Mouse (Mus musculus) neural tube, embryonic 12.5 days (tissue): ENCODE results near the gene Txndc16. TPM values are rescaled to one million over a fixed set of nuclear protein-coding genes. Genes with fewer than 3 reads are reported as not detected.

Source experiments
- ATAC-seq: fragments of 200-750 bp; cut with Nextera tagmentation; 2 replicates; pipeline ENCODE4 v1.8.0; 2017; ENCODE audit warnings: low read depth, mild to moderate bottlenecking, moderate TSS enrichment, moderate library complexity; ENCODE audit not compliant: low FRiP score
- H3K27ac ChIP-seq: fragments of 300-500 bp; sonication (generic); 2 replicates; pipeline ENCODE4 v1.5.1; 2016
- H3K27me3 ChIP-seq: fragments of 300-500 bp; sonication (generic); replicated peaks from 2 replicates; pipeline ENCODE4 v1.6.1; 2016; ENCODE audit warnings: mild to moderate bottlenecking
- H3K36me3 ChIP-seq: fragments of 300-500 bp; sonication (generic); 2 replicates; pipeline ENCODE4 v1.6.1; 2016; ENCODE audit warnings: mild to moderate bottlenecking
- H3K4me1 ChIP-seq: fragments of 300-500 bp; sonication (generic); 2 replicates; pipeline ENCODE4 v1.6.1; 2016
- H3K4me2 ChIP-seq: fragments of 300-500 bp; sonication (generic); replicated peaks from 2 replicates; pipeline ENCODE4 v1.6.1; 2016; ENCODE audit warnings: mild to moderate bottlenecking
- H3K4me3 ChIP-seq: fragments of 300-500 bp; sonication (generic); 2 replicates; pipeline ENCODE4 v1.5.1; 2016
- H3K9ac ChIP-seq: fragments of 300-500 bp; sonication (generic); 2 replicates; pipeline ENCODE4 v1.6.1; 2016; ENCODE audit warnings: mild to moderate bottlenecking
- H3K9me3 ChIP-seq: fragments of 300-500 bp; sonication (generic); 2 replicates; pipeline ENCODE4 v1.6.1; 2016; ENCODE audit warnings: mild to moderate bottlenecking
- WGBS: fragments of 180-500 bp; shearing (Covaris S2); methylation state at CpG from one replicate; pipeline ENCODE4 v1.1.7; 2016; 5-methylcytosine and 5-hydroxymethylcytosine counted together
- polyA plus RNA-seq: library from polyadenylated mRNA; unstranded; fragments of >200 nt; fragmentation: Nextera tagmentation; extraction: Ambion mirVana; gene quantifications from 2 replicates; pipeline ENCODE4 v1.2.1, GENCODE M21; 2016

Txndc16 gene
- 25.0 and 26.8 TPM in 2 replicates for polyA plus RNA-seq

GRCm38 (mm10) chr14:45220090-45220956 lies at the start of gene Txndc16:
Gene Txndc16 (minus strand): TSS chr14:45220328.
- peak; percentile 64 for ATAC-seq
- H3K4me2 ChIP-seq, result peak within 1 kb of the TSS; percentile 78
- H3K9ac ChIP-seq, result peak within 1 kb of the TSS; percentile 96
- H3K27me3 ChIP-seq, result no peaks in the 10 kb centered on the region
- WGBS, result under 1% methylated on average over 59 of the region's 59 CpGs
- no peaks in the 10 kb centered on the region for H3K9me3 ChIP-seq
- H3K36me3 ChIP-seq, result no peaks in the 10 kb centered on the region
- H3K27ac ChIP-seq, result peak within 1 kb of the TSS; percentile 97
- H3K4me1 ChIP-seq, result peaks cover 6% of the 10 kb centered on the region
- peak within 1 kb of the TSS; percentile 86 for H3K4me3 ChIP-seq

- 89% methylated on average over 3 of the region's 3 CpGs for WGBS
- no peak for ATAC-seq
- Histone ChIP-seq H3K4me1 (no peaks in the 10 kb centered on the region), H3K9ac (no peak overlapping the region), H3K27me3 (no peaks in the 10 kb centered on the region), H3K4me3 (no peak overlapping the region), H3K36me3 (peaks cover 9% of the 10 kb centered on the region), H3K27ac (no peak overlapping the region), H3K4me2 (no peak overlapping the region), H3K9me3 (no peaks in the 10 kb centered on the region)
These were observed 43.9 kb upstream of the Txndc16 start for GRCm38 (mm10) chr14:45263831-45264592.

- no peak overlapping the region for H3K4me3 ChIP-seq
- H3K4me2 ChIP-seq, result no peak overlapping the region
- no peak overlapping the region for H3K27ac ChIP-seq
- no peaks in the 10 kb centered on the region for H3K4me1 ChIP-seq
- H3K27me3 ChIP-seq, result no peaks in the 10 kb centered on the region
- no peaks in the 10 kb centered on the region for H3K9me3 ChIP-seq
- peaks cover 11% of the 10 kb centered on the region for H3K36me3 ChIP-seq
- H3K9ac ChIP-seq, result no peak overlapping the region
- 91% methylated on average over 4 of the region's 4 CpGs for WGBS
- no peak for ATAC-seq
These were observed 31.5 kb upstream of the Txndc16 start for GRCm38 (mm10) chr14:45251548-45252076.

- no peaks in the 10 kb centered on the region for H3K9me3 ChIP-seq
- no peak for ATAC-seq
- WGBS, result 57% methylated on average over 1 of the region's 1 CpGs
These were observed 21.5 kb upstream of the Txndc16 start for GRCm38 (mm10) chr14:45241613-45242012.

GRCm38 (mm10) chr14:45239042-45239441 lies 18.9 kb upstream of the Txndc16 start:
- Histone ChIP-seq H3K4me1 (no peaks in the 10 kb centered on the region), H3K9me3 (no peaks in the 10 kb centered on the region), H3K4me3 (no peak overlapping the region), H3K27ac (no peak overlapping the region), H3K4me2 (no peak overlapping the region), H3K9ac (no peak overlapping the region), H3K27me3 (no peaks in the 10 kb centered on the region), H3K36me3 (no peaks in the 10 kb centered on the region)
- ATAC-seq, result no peak
- WGBS, result 86% methylated on average over 2 of the region's 2 CpGs

More at GRCm38 (mm10) chr14:45241613-45242012, 21.5 kb upstream of the Txndc16 start:
- peaks cover 6% of the 10 kb centered on the region; the same call in 1 of the 2 replicates for H3K36me3 ChIP-seq
- H3K27me3 ChIP-seq, result no peaks in the 10 kb centered on the region
- no peaks in the 10 kb centered on the region for H3K4me1 ChIP-seq
- H3K4me2 ChIP-seq, result no peak overlapping the region
- no peak overlapping the region for H3K4me3 ChIP-seq
- no peak overlapping the region for H3K9ac ChIP-seq
- H3K27ac ChIP-seq, result no peak overlapping the region

GRCm38 (mm10) chr14:45220957-45221630 lies 966 bp upstream of the Txndc16 start:
- H3K9ac ChIP-seq, result peak overlapping the region; percentile 96
- ATAC-seq, result 0 out of 2 replicates have a peak, but pooled peaks have one; percentile 1
- H3K9me3 ChIP-seq, result no peaks in the 10 kb centered on the region
- H3K36me3 ChIP-seq, result no peaks in the 10 kb centered on the region
- H3K27me3 ChIP-seq, result no peaks in the 10 kb centered on the region
- peaks cover 6% of the 10 kb centered on the region for H3K4me1 ChIP-seq
- H3K27ac ChIP-seq, result peak overlapping the region; percentile 97; the same call in 1 of the 2 replicates
- H3K4me2 ChIP-seq, result peak overlapping the region; percentile 77
- H3K4me3 ChIP-seq, result peak overlapping the region; percentile 86
- WGBS, result 10% methylated on average over 11 of the region's 11 CpGs

GRCm38 (mm10) chr14:45219281-45220089 lies 643 bp downstream of the Txndc16 start, which contains the start of gene Gpr137c:
Gene Gpr137c (plus strand): TSS chr14:45219717.
- WGBS, result under 1% methylated on average over 71 of the region's 86 CpGs
- Histone ChIP-seq H3K36me3 (no peaks in the 10 kb centered on the region), H3K27ac (peak within 1 kb of the TSS; percentile 97), H3K9ac (peak within 1 kb of the TSS; percentile 96), H3K9me3 (no peaks in the 10 kb centered on the region), H3K27me3 (no peaks in the 10 kb centered on the region), H3K4me1 (peaks cover 6% of the 10 kb centered on the region), H3K4me2 (peak within 1 kb of the TSS; percentile 78), H3K4me3 (peak within 1 kb of the TSS; percentile 86)
- peak; percentile 99 for ATAC-seq

GRCm38 (mm10) chr14:45217693-45218092 lies 2.4 kb downstream of the Txndc16 start:
- H3K4me3 ChIP-seq, result no peak overlapping the region
- peak overlapping the region; percentile 78 for H3K4me2 ChIP-seq
- WGBS, result 94% methylated on average over 4 of the region's 4 CpGs
- no peak for ATAC-seq
- H3K4me1 ChIP-seq, result peaks cover 6% of the 10 kb centered on the region
- H3K9ac ChIP-seq, result no peak overlapping the region
- no peak overlapping the region for H3K27ac ChIP-seq
- no peaks in the 10 kb centered on the region for H3K36me3 ChIP-seq
- H3K9me3 ChIP-seq, result no peaks in the 10 kb centered on the region
- H3K27me3 ChIP-seq, result no peaks in the 10 kb centered on the region

- no peaks in the 10 kb centered on the region for H3K9me3 ChIP-seq
- no peak overlapping the region for H3K4me2 ChIP-seq
- peaks cover 6% of the 10 kb centered on the region for H3K4me1 ChIP-seq
- H3K27me3 ChIP-seq, result no peaks in the 10 kb centered on the region
- H3K27ac ChIP-seq, result no peak overlapping the region
- no peak for ATAC-seq
- peaks cover under 1% of the 10 kb centered on the region; the same call in 1 of the 2 replicates for H3K36me3 ChIP-seq
- no peak overlapping the region for H3K9ac ChIP-seq
- no peak overlapping the region for H3K4me3 ChIP-seq
- 93% methylated on average over 9 of the region's 9 CpGs for WGBS
These were observed 3.3 kb downstream of the Txndc16 start for GRCm38 (mm10) chr14:45216711-45217340.

- ATAC-seq, result no peak
- no peak overlapping the region for H3K4me3 ChIP-seq
- no peak overlapping the region for H3K9ac ChIP-seq
- 94% methylated on average over 1 of the region's 1 CpGs for WGBS
- H3K27me3 ChIP-seq, result no peaks in the 10 kb centered on the region
- no peak overlapping the region for H3K27ac ChIP-seq
- H3K36me3 ChIP-seq, result peaks cover 23% of the 10 kb centered on the region
- no peaks in the 10 kb centered on the region for H3K9me3 ChIP-seq
- no peaks in the 10 kb centered on the region for H3K4me1 ChIP-seq
- no peak overlapping the region for H3K4me2 ChIP-seq
These were observed 8.7 kb downstream of the Txndc16 start for GRCm38 (mm10) chr14:45211431-45211830.

GRCm38 (mm10) chr14:45210683-45211082 lies 9.4 kb downstream of the Txndc16 start:
- no peak overlapping the region for H3K4me2 ChIP-seq
- no peaks in the 10 kb centered on the region for H3K9me3 ChIP-seq
- H3K9ac ChIP-seq, result no peak overlapping the region
- no peak for ATAC-seq
- no peak overlapping the region for H3K27ac ChIP-seq
- no peaks in the 10 kb centered on the region for H3K4me1 ChIP-seq
- H3K36me3 ChIP-seq, result peaks cover 23% of the 10 kb centered on the region
- no peak overlapping the region for H3K4me3 ChIP-seq
- no peaks in the 10 kb centered on the region for H3K27me3 ChIP-seq
- WGBS, result 49% methylated on average over 4 of the region's 4 CpGs
